Mouse (Mus musculus) thymus, adult 2 months (tissue): ENCODE results near the gene Ccdc184. TPM values are rescaled to one million over a fixed set of nuclear protein-coding genes. Genes with fewer than 3 reads are reported as not detected.

Experiments
- DNase-seq: peaks from one replicate; pipeline ENCODE4 v3.0.0; 2021
- H3K27ac ChIP-seq: fragments of 200-500 bp; 2 replicates; pipeline ENCODE4 v1.5.1; 2012; ENCODE audit warnings: low read length, control low read depth; ENCODE audit not compliant: control insufficient read depth, insufficient read depth
- H3K27me3 ChIP-seq: fragments of 200-500 bp; 2 replicates; pipeline ENCODE4 v1.6.1; 2012; ENCODE audit warnings: mild to moderate bottlenecking, low read length, moderate library complexity, mixed read lengths; ENCODE audit not compliant: control insufficient read depth, insufficient read depth
- H3K36me3 ChIP-seq: fragments of 200-500 bp; 2 replicates; pipeline ENCODE4 v1.6.1; 2012; ENCODE audit warnings: mild to moderate bottlenecking, low read length, moderate library complexity; ENCODE audit not compliant: control insufficient read depth, insufficient read depth
- H3K4me1 ChIP-seq: fragments of 200-500 bp; replicated peaks from 2 replicates; pipeline ENCODE4 v1.6.1; 2012; ENCODE audit warnings: low read length; ENCODE audit not compliant: control insufficient read depth, insufficient read depth
- H3K4me3 ChIP-seq: fragments of 200-500 bp; 2 replicates; pipeline ENCODE4 v1.5.1; 2012; ENCODE audit warnings: mild to moderate bottlenecking, low read length, control low read depth, moderate library complexity; ENCODE audit not compliant: control insufficient read depth, insufficient read depth
- CTCF ChIP-seq: fragments of 200-500 bp; IDR thresholded peaks from 2 replicates; pipeline ENCODE4 v1.5.1; 2012; ENCODE audit warnings: mild to moderate bottlenecking, control low read depth, low read length, moderate library complexity, borderline replicate concordance; ENCODE audit not compliant: control insufficient read depth, poor library complexity, insufficient read depth; ENCODE audit errors: extremely low read depth
- POLR2A ChIP-seq: fragments of 200-500 bp; IDR thresholded peaks from 2 replicates; pipeline ENCODE4 v1.6.1; 2012; ENCODE audit warnings: mild to moderate bottlenecking, low read length, control low read depth, moderate library complexity; ENCODE audit not compliant: control insufficient read depth, poor library complexity, insufficient read depth; ENCODE audit errors: extremely low read depth
- WGBS: fragments of 180-500 bp; shearing (Covaris S2); methylation state at CpG from one replicate; pipeline ENCODE4 v1.1.7; 2018; 5-methylcytosine and 5-hydroxymethylcytosine counted together
- polyA plus RNA-seq: library from polyadenylated mRNA; depleted of rRNA; stranded (reverse); fragments of >200 nt; gene quantifications from 2 replicates; pipeline ENCODE4 v1.2.3, GENCODE M21; 2012

Gene Ccdc184
- polyA plus RNA-seq, 1 experiment: 1.3 TPM

DNA sequence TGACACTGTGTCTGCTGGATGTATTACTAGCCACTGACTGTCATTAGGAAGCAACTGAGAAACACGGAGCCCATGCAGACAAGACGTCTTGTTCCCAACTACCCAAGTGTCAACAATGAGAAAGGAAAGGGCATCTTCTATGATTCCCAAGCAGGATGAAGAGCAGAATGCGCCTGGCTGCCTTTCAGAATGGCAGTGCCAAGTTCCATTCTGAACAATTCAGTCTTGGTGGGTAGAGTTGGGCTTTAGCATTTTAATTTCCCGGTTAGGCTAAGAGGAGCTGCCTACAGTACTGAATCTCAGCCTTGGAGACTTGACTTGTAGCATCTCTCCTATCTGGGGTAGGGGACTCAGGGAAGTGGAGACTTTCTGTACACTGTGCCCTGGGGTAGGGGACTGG, 32.9 kb upstream of the Ccdc184 start:
- no peak overlapping the region for H3K4me3 ChIP-seq
- H3K4me1 ChIP-seq: no peaks in the 10 kb centered on the region
- WGBS: 93% methylated on average over 4 of the region's 4 CpGs
- no peak for TF ChIP-seq CTCF
- TF ChIP-seq POLR2A: no peak
- H3K27me3 ChIP-seq: no peaks in the 10 kb centered on the region
- DNase-seq: no peak
- peaks cover 34% of the 10 kb centered on the region for H3K36me3 ChIP-seq
- H3K27ac ChIP-seq: no peak overlapping the region

DNA sequence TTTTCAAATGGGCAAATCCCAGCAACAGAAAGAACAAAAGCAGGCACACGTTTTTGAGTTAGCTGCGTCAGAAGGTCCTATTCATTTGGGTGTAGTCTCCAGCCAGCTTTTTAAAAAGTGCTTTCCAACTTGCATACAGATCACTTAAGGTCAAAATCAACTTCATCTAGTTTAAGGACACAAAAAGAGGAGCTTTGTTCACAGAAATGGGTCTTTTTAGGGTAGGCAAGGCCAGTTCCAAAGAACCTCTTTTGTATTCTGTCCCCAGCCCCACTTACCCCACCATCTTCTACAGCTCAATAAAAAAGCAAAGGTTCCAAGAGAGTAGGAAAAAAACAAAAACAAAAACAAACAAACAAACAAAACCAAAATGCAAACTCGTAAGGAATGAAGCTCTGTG, 32.3 kb upstream of the Ccdc184 start:
- no peak for TF ChIP-seq CTCF
- TF ChIP-seq POLR2A: no peak
- H3K27ac ChIP-seq: no peak overlapping the region
- no peaks in the 10 kb centered on the region for H3K4me1 ChIP-seq
- H3K4me3 ChIP-seq: no peak overlapping the region
- no peak for DNase-seq
- peaks cover 34% of the 10 kb centered on the region for H3K36me3 ChIP-seq
- no peaks in the 10 kb centered on the region for H3K27me3 ChIP-seq
- 92% methylated on average over 3 of the region's 3 CpGs for WGBS

DNA sequence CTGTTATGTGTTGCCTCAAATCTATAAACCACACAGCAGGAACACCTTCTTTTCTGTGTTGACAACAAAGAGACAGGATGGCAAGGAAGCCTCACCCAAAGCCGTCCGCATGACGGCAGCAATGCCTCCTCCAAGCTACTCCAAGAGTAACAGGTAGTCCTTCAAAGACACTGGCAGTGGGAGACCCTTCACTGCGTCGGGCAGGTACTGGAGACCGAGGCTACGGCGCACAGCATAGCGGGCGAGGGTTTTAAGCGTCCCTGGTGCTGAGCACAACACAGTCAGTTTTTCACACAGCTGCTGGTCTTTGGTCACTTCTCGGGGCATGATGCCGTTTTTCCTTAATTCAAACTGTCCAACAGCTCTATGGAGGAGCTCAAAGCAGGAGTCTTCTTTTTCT, 31.3 kb upstream of the Ccdc184 start:
- no peaks in the 10 kb centered on the region for H3K27me3 ChIP-seq
- DNase-seq: no peak
- no peak overlapping the region for H3K4me3 ChIP-seq
- TF ChIP-seq CTCF (no peak), POLR2A (no peak)
- WGBS: 96% methylated on average over 13 of the region's 13 CpGs
- no peaks in the 10 kb centered on the region for H3K4me1 ChIP-seq
- H3K27ac ChIP-seq: no peak overlapping the region
- peaks cover 35% of the 10 kb centered on the region for H3K36me3 ChIP-seq

DNA sequence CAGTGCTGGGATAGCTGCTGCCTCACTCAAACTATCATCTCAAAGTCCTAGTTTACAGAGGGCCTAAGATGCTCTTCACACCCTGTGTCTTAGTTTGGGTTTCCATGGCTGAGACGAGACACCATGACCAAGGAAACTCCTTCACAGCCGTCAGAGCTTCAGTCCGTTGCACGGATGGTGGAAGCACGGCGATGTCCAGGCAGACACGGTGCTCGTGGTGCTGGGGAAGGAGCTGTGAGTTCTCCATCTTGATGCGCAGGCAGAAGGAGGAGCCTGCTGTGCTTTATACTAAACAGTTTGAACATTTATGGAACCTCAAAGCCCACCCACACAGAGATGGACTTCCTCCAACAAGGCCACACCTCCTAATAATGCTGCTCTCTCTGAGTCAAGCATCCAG, 30.1 kb upstream of the Ccdc184 start:
- Histone ChIP-seq H3K4me1 (no peaks in the 10 kb centered on the region), H3K36me3 (peaks cover 42% of the 10 kb centered on the region)

DNA sequence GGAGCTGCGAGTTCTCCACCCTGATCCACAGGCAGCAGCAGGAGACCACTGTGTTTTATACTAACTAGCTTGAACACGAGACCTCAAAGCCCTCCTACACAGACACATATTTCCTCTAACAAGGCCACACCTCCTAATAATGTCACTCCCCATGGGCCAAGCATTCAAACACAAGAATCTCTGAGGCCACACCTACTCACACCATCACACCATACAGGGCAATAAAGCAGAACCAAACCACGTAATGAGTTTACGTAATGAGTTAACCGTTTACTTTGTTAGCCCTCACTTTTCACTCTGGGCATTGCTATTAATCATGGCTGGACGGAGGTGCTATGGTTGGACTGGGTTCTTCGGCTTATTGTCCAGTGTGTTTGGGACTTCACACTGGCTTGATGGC, 27.2 kb upstream of the Ccdc184 start:
- no peak for DNase-seq
- peaks cover 3% of the 10 kb centered on the region for H3K4me1 ChIP-seq
- H3K27ac ChIP-seq: no peak overlapping the region
- H3K4me3 ChIP-seq: no peak overlapping the region
- TF ChIP-seq CTCF (no peak), POLR2A (no peak)
- H3K36me3 ChIP-seq: peaks cover 32% of the 10 kb centered on the region
- H3K27me3 ChIP-seq: no peaks in the 10 kb centered on the region
- 89% methylated on average over 7 of the region's 7 CpGs for WGBS

More for the DNA sequence above, 30.1 kb upstream of the Ccdc184 start:
- Histone ChIP-seq H3K27ac (no peak overlapping the region), H3K27me3 (no peaks in the 10 kb centered on the region), H3K4me3 (no peak overlapping the region)
- TF ChIP-seq CTCF (no peak), POLR2A (no peak)
- no peak for DNase-seq
- WGBS: 94% methylated on average over 9 of the region's 9 CpGs

DNA sequence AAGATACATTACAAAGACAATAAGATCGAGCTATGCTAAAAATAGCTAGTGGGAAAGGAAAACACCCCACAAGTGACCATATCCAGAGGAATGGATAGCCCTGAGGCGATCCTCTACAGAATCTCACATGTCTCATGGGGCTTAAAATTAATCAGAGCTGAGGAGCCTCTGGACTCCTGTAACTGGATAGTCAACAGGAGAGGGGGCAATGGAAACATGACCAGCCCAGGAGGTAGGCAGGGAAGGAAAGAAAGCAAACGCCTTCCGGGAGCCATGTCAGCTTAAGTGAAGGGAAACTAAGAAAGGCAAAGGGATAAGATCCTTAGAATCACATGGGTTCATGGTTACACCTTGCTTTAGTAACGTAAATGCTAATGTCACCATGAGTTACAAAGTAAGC, 26.1 kb upstream of the Ccdc184 start:
- Histone ChIP-seq H3K4me3 (no peak overlapping the region), H3K27me3 (no peaks in the 10 kb centered on the region), H3K27ac (no peak overlapping the region), H3K4me1 (peaks cover 9% of the 10 kb centered on the region), H3K36me3 (peaks cover 23% of the 10 kb centered on the region)
- DNase-seq: no peak
- WGBS: 97% methylated on average over 5 of the region's 5 CpGs
- TF ChIP-seq CTCF: no peak
- no peak for TF ChIP-seq POLR2A

DNA sequence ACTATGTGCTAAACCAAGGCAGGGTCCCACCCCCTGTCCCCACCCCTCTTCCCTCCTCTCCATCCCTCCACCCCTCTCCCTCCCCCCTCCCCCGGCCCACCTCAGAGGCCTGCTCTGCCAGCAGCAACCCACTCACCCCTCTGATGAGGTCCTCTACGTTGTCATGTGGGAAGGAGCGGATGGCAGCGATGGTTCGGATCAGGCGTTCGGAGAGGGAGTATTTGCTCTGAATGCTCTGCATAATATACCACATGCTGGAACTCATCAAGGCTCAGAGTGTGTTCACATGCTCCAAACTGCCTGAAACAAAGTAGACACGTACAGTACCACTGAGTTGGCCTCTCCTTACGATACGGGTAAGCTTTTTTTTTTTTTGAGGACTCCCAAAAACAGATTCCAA, 24.4 kb upstream of the Ccdc184 start:
- WGBS: 98% methylated on average over 10 of the region's 10 CpGs
- no peak for DNase-seq
- Histone ChIP-seq H3K4me3 (no peak overlapping the region), H3K4me1 (peaks cover 10% of the 10 kb centered on the region), H3K27me3 (no peaks in the 10 kb centered on the region), H3K27ac (no peak overlapping the region), H3K36me3 (peaks cover 12% of the 10 kb centered on the region; the same call in 1 of the 2 replicates)
- TF ChIP-seq CTCF: no peak
- no peak for TF ChIP-seq POLR2A
